14 mouse cellular contexts compared by ENCODE assay signal in genomic region chr11:6016797-6017395, GRCm38 (mm10). TPM values are rescaled to one million over a fixed set of nuclear protein-coding genes. Genes with fewer than 3 reads are reported as not detected.
DNase-seq lines count a peak whose midpoint lies in the region; ATAC-seq and TF ChIP-seq lines count a peak whose summit lies in the region.
"Had no signal": no experiment of that assay in that cellular context is flagged by ENCODE, and none has a peak within 500 bp of the region (broad histone marks: within the 10 kb centered on the region; RNA-seq: fewer than 3 reads in every experiment).

No protein-coding gene starts in this region.

- no peak overlapping the region for H3K4me2 ChIP-seq in forebrain, embryonic 16.5 days (ENCODE audit: low read length)
- no peak overlapping the region for H3K4me2 ChIP-seq in forebrain, embryonic 13.5 days
- no peak overlapping the region for H3K4me2 ChIP-seq in lung, postnatal 0 days (replicated peaks; ENCODE audit: low read depth, low read length)
- H3K4me2 ChIP-seq: embryonic facial prominence, embryonic 13.5 days; lung, embryonic 14.5 days had no signal

- no peaks in the 10 kb centered on the region for H3K27me3 ChIP-seq in forebrain, embryonic 16.5 days (replicated peaks; ENCODE audit: control insufficient read depth, insufficient read depth, low read length)
- H3K27me3 ChIP-seq in forebrain, embryonic 13.5 days = no peaks in the 10 kb centered on the region
- H3K27me3 ChIP-seq in lung, postnatal 0 days (replicated peaks; ENCODE audit: insufficient read depth, low read length) = no peaks in the 10 kb centered on the region
- H3K27me3 ChIP-seq: embryonic facial prominence, embryonic 13.5 days had no signal

- 64% methylated on average over 9 of the region's 9 CpGs for WGBS in forebrain, embryonic 16.5 days
- 68% methylated on average over 9 of the region's 9 CpGs for WGBS in forebrain, embryonic 13.5 days
- WGBS in lung, postnatal 0 days = 37% methylated on average over 9 of the region's 9 CpGs
- 50% methylated on average over 9 of the region's 9 CpGs for WGBS in lung, adult 2 months

- peak overlapping the region; percentile 5; the same call in 1 of the 2 replicates for H3K27ac ChIP-seq in forebrain, embryonic 16.5 days (ENCODE audit: low read length)
- H3K27ac ChIP-seq in forebrain, embryonic 13.5 days = no peak overlapping the region
- H3K27ac ChIP-seq in lung, postnatal 0 days (ENCODE audit: low read length) = no peak overlapping the region
- H3K27ac ChIP-seq: embryonic facial prominence, embryonic 13.5 days; kidney, postnatal 0 days; limb, embryonic 10.5 days had no signal

- no peak overlapping the region for H3K4me3 ChIP-seq in forebrain, embryonic 16.5 days (replicated peaks; ENCODE audit: low read length)
- H3K4me3 ChIP-seq in forebrain, embryonic 13.5 days = no peak overlapping the region
- no peak overlapping the region for H3K4me3 ChIP-seq in lung, postnatal 0 days (ENCODE audit: low read depth, low read length)
- H3K4me3 ChIP-seq in lung, adult 2 months (replicated peaks; ENCODE audit: extremely low read depth, low read depth, low read length) = no peak overlapping the region
- H3K4me3 ChIP-seq: embryonic facial prominence, embryonic 13.5 days; limb, embryonic 10.5 days had no signal

- H3K36me3 ChIP-seq in forebrain, embryonic 16.5 days (ENCODE audit: control insufficient read depth, insufficient read depth) = peaks cover 2% of the 10 kb centered on the region
- no peaks in the 10 kb centered on the region for H3K36me3 ChIP-seq in forebrain, embryonic 13.5 days (ENCODE audit: poor library complexity, severe bottlenecking)
- H3K36me3 ChIP-seq in lung, postnatal 0 days (ENCODE audit: insufficient read depth, low read length) = no peaks in the 10 kb centered on the region; the same call in 1 of the 2 replicates
- H3K36me3 ChIP-seq: embryonic facial prominence, embryonic 13.5 days; limb, embryonic 10.5 days had no signal

- TF ChIP-seq POLR2A in lung, adult 2 months (IDR thresholded peaks at IDR 0.05; ENCODE audit: borderline replicate concordance, extremely low read depth, low read depth, low read length) = no peak

- H3K9me3 ChIP-seq in forebrain, embryonic 16.5 days (ENCODE audit: control insufficient read depth, low read length) = no peaks in the 10 kb centered on the region
- no peaks in the 10 kb centered on the region for H3K9me3 ChIP-seq in forebrain, embryonic 13.5 days (replicated peaks)
- no peaks in the 10 kb centered on the region for H3K9me3 ChIP-seq in lung, postnatal 0 days (ENCODE audit: low read length)
- H3K9me3 ChIP-seq: embryonic facial prominence, embryonic 13.5 days; limb, embryonic 10.5 days had no signal

- DNase-seq in adrenal gland, postnatal 14 days = peak; percentile 2
- DNase-seq in adrenal gland, adult 2 months = no peak
- peak; percentile 74 for DNase-seq in lung, postnatal 0 days (ENCODE audit: low spot score)
- DNase-seq in lung, adult 2 months = no peak
- DNase-seq in thymus, postnatal 0 days (ENCODE audit: low spot score) = peak; percentile 33
- DNase-seq in spleen, postnatal 14 days (ENCODE audit: low spot score in 2 of 2) = no peak
- DNase-seq: gastrocnemius, postnatal 25 days; kidney, adult 18-20 months had no signal

- no peak for ATAC-seq in forebrain, embryonic 16.5 days
- no peak for ATAC-seq in forebrain, embryonic 13.5 days
- peak; percentile 84 for ATAC-seq in lung, postnatal 0 days

- TF ChIP-seq EP300 in lung, postnatal 0 days (IDR thresholded peaks at IDR 0.05) = peak; percentile 49

- H3K4me1 ChIP-seq in forebrain, embryonic 16.5 days (replicated peaks; ENCODE audit: control insufficient read depth, insufficient read depth, low read length) = peaks cover 27% of the 10 kb centered on the region
- peaks cover 10% of the 10 kb centered on the region; the same call in 1 of the 2 replicates for H3K4me1 ChIP-seq in forebrain, embryonic 13.5 days
- no peaks in the 10 kb centered on the region for H3K4me1 ChIP-seq in lung, postnatal 0 days (ENCODE audit: insufficient read depth, low read depth, low read length)
- 0 out of 2 replicates have a peak, but pooled peaks cover 3% of the 10 kb centered on the region for H3K4me1 ChIP-seq in lung, adult 2 months (ENCODE audit: control insufficient read depth, insufficient read depth, low read length)
- H3K4me1 ChIP-seq: embryonic facial prominence, embryonic 13.5 days; limb, embryonic 10.5 days had no signal

- TF ChIP-seq CTCF in lung, postnatal 0 days (IDR thresholded peaks at IDR 0.05) = no peak
- TF ChIP-seq CTCF in lung, adult 2 months (IDR thresholded peaks at IDR 0.05; ENCODE audit: insufficient read depth, low read length) = no peak

- H3K9ac ChIP-seq in forebrain, embryonic 16.5 days (replicated peaks; ENCODE audit: low read depth, low read length) = no peak overlapping the region; the same call in 1 of the 2 replicates
- H3K9ac ChIP-seq in forebrain, embryonic 13.5 days = no peak overlapping the region
- H3K9ac ChIP-seq in lung, postnatal 0 days (replicated peaks; ENCODE audit: low read depth) = no peak overlapping the region
- H3K9ac ChIP-seq: embryonic facial prominence, embryonic 13.5 days; lung, embryonic 14.5 days had no signal

RNA-seq across cellular contexts. Expression of gene Camk2b, which starts 49.3 kb away (rescaled TPM):
- 14.8 and 16.8 TPM in 2 replicates for total RNA-seq in adrenal gland, postnatal 14 days (2021)
- 10 to 100 TPM; 11.1 to 16.2 TPM for total RNA-seq in adrenal gland, adult 2 months (2021)
- 10.2 and 12.0 TPM in 2 replicates for polyA plus RNA-seq in adrenal gland, adult 2 months (2012; rRNA removed)
- 163 and 171 TPM in 2 replicates for polyA plus RNA-seq in forebrain, embryonic 16.5 days (2015; fragmentation: Nextera tagmentation; extraction: Ambion mirVana)
- 26.1 and 32.8 TPM in 2 replicates for polyA plus RNA-seq in forebrain, embryonic 13.5 days (2015; fragmentation: Nextera tagmentation; extraction: Ambion mirVana)
- polyA plus RNA-seq in lung, postnatal 0 days (2015; fragmentation: Nextera tagmentation; extraction: Ambion mirVana) = 2.9 TPM in 2 replicates
- 13.8 and 17.8 TPM in 2 replicates for polyA plus RNA-seq in lung, adult 2 months (2012; rRNA removed)
- polyA plus RNA-seq in thymus, postnatal 0 days (2015; fragmentation: Nextera tagmentation; extraction: Ambion mirVana) = 2.0 and 2.3 TPM in 2 replicates

Comparison
In these comparisons a context has a peak if more than half of its experiments do, and no peak if none do; other contexts are left out.
1. DNase-seq: peak in adrenal gland, postnatal 14 days (single experiment), lung, postnatal 0 days (single experiment) and thymus, postnatal 0 days (single experiment); none in adrenal gland, adult 2 months (single experiment), lung, adult 2 months (single experiment) and spleen, postnatal 14 days (0 of 2).